Mouse (Mus musculus): Measurements from ENCODE around the gene Pphln1. TPM values are rescaled to one million over a fixed set of nuclear protein-coding genes. Genes with fewer than 3 reads are reported as not detected.

The Pphln1 gene
- total and polyA plus RNA-seq, 2 experiments from 2014 or later = 11.1 to 22.6 TPM

DNA sequence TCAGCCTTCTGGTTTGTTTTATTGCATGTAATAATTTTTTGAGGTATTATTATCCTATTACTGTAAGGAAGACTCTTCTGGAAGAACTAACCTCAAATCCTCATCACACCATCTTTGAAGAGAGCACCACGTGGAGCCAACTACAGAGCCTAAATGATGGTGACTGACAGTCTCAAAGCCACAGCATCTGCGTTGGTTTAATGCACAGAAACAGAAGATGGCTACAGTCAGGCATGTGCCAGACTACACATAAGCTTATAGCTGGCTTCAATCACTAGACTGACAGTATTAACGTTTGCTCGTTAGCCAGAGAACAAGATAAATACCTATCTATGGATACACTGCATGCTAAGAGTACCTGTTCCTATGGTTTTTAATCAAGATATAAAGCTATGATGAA, 138.0 kb downstream of the Pphln1 start:
- Histone ChIP-seq H3K36me3 (replicated peaks; ENCODE audit: control insufficient read depth, insufficient read depth, low read length) (no peaks in the 10 kb centered on the region), H3K9ac (replicated peaks; ENCODE audit: low read depth, low read length) (no peak overlapping the region), H3K4me2 (ENCODE audit: low read depth, low read length) (no peak overlapping the region), H3K27ac (ENCODE audit: low read depth) (no peak overlapping the region), H3K9me3 (replicated peaks; ENCODE audit: control insufficient read depth, low read length) (no peaks in the 10 kb centered on the region), H3K4me1 (ENCODE audit: control insufficient read depth, insufficient read depth) (peaks cover 32% of the 10 kb centered on the region), H3K4me3 (ENCODE audit: low read depth, low read length) (no peak overlapping the region), H3K27me3 (ENCODE audit: control insufficient read depth, insufficient read depth, low read length) (no peaks in the 10 kb centered on the region)
- ATAC-seq (ENCODE audit: insufficient read depth, low read depth) (no peak), DNase-seq (ENCODE audit: low spot score) (no peak)
- 60% methylated on average over 4 of the region's 4 CpGs for WGBS
- TF ChIP-seq EP300 (IDR thresholded peaks at IDR 0.05; ENCODE audit: low read depth) (no peak), CTCF (IDR thresholded peaks at IDR 0.05; ENCODE audit: low read depth) (no peak)

DNA sequence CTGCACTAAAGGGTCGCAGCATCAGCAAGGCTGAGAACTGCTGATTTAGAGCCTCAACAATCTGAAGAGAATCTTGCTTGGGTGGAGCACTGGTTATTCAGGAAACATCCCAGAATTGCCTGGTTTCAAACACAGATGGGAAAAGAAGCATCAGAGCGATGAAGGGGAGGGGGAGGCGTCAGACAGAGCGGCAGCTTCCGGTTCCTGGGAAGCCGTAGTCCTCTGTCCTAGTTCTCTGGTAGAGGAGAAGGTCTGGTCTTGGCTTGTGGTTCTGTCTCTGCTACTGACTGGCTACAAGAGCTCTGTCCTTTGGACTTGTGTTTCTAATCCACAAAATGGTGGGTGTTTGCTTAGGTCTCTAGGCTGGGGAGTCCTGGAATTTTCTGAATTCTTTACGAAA, 139.6 kb downstream of the Pphln1 start:
- peak; percentile 18; the same call in 1 of the 2 replicates for ATAC-seq (ENCODE audit: insufficient read depth, low read depth)
- peak overlapping the region; percentile 75 for H3K27ac ChIP-seq (ENCODE audit: low read depth)
- no peak for TF ChIP-seq CTCF (IDR thresholded peaks at IDR 0.05; ENCODE audit: low read depth)
- no peak for TF ChIP-seq EP300 (IDR thresholded peaks at IDR 0.05; ENCODE audit: low read depth)
- no peak overlapping the region for H3K4me3 ChIP-seq (ENCODE audit: low read depth, low read length)
- DNase-seq (ENCODE audit: low spot score) = no peak
- no peak overlapping the region for H3K4me2 ChIP-seq (ENCODE audit: low read depth, low read length)
- no peak overlapping the region for H3K9ac ChIP-seq (replicated peaks; ENCODE audit: low read depth, low read length)
- no peaks in the 10 kb centered on the region for H3K9me3 ChIP-seq (replicated peaks; ENCODE audit: control insufficient read depth, low read length)
- H3K4me1 ChIP-seq (ENCODE audit: control insufficient read depth, insufficient read depth) = peaks cover 27% of the 10 kb centered on the region
- no peaks in the 10 kb centered on the region for H3K36me3 ChIP-seq (replicated peaks; ENCODE audit: control insufficient read depth, insufficient read depth, low read length)
- 66% methylated on average over 7 of the region's 7 CpGs for WGBS
- H3K27me3 ChIP-seq (ENCODE audit: control insufficient read depth, insufficient read depth, low read length) = no peaks in the 10 kb centered on the region

DNA sequence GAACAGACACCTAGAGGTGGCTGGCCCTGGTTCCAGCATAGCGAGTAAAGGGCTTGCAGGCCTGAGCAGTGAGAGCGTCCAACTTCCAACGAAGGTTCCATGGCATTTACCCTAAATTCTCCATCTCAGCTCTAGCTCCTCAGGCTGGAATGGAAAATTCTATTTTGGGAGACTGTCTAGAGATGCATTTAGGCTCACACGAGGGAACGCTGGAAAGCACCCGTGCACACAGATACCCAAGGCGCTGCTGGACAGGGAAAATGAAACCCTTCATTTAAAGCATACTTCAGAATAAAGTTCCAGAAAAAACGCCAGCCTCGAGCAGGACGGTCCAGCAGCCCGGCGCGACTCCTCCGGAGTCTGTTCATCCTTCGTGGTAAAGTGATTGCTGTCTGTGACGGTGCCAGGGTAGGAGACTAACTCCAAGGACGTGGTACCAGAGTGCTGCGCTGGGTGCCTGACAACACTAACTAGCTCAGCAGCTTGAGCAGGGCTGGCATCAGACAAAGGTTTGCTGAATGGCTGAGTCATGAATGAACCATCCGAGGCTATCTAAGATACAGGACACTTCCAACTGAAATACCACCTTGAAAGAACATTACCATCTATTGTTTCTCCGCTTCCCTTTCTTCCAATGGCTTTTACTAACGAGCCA, 140.5 kb downstream of the Pphln1 start:
- Histone ChIP-seq H3K4me1 (ENCODE audit: control insufficient read depth, insufficient read depth) (peaks cover 27% of the 10 kb centered on the region), H3K4me2 (ENCODE audit: low read depth, low read length) (peak overlapping the region; percentile 46), H3K4me3 (ENCODE audit: low read depth, low read length) (peak overlapping the region; percentile 28; the same call in 1 of the 2 replicates), H3K27ac (ENCODE audit: low read depth) (peak overlapping the region; percentile 75), H3K36me3 (replicated peaks; ENCODE audit: control insufficient read depth, insufficient read depth, low read length) (no peaks in the 10 kb centered on the region), H3K9ac (replicated peaks; ENCODE audit: low read depth, low read length) (0 out of 2 replicates have a peak overlapping the region, but pooled peaks have one; percentile 32), H3K9me3 (replicated peaks; ENCODE audit: control insufficient read depth, low read length) (no peaks in the 10 kb centered on the region), H3K27me3 (ENCODE audit: control insufficient read depth, insufficient read depth, low read length) (no peaks in the 10 kb centered on the region)
- ATAC-seq (ENCODE audit: insufficient read depth, low read depth) = peak; percentile 49; the same call in 1 of the 2 replicates
- TF ChIP-seq CTCF (IDR thresholded peaks at IDR 0.05; ENCODE audit: low read depth) (no peak), EP300 (IDR thresholded peaks at IDR 0.05; ENCODE audit: low read depth) (no peak)
- peak; percentile 63 for DNase-seq (ENCODE audit: low spot score)
- 31% methylated on average over 21 of the region's 21 CpGs for WGBS

DNA sequence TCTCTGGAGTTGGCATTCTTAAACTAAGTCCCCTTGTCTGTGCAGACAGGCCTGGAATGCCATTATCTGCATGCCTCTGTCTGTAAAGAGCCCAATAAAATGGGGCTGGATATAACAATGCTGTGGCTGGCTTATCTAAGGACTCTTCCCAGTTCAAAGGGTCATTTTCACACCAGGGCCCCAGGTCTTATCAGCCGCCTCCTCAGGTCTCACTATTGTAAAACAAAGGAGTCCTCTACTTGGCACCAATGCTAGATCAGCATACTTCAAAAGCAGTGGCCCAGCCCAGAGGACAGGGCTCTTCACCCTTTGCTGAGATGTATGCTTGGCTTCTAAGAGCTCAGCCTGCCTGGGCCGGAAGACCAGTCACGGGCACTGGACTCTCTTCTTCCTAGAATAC, 141.3 kb downstream of the Pphln1 start:
- peak; percentile 48; the same call in 1 of the 2 replicates for ATAC-seq (ENCODE audit: insufficient read depth, low read depth)
- DNase-seq (ENCODE audit: low spot score) = peak; percentile 41

More for the DNA sequence above, 141.3 kb downstream of the Pphln1 start:
- H3K27me3 ChIP-seq (ENCODE audit: control insufficient read depth, insufficient read depth, low read length) = no peaks in the 10 kb centered on the region
- H3K4me2 ChIP-seq (ENCODE audit: low read depth, low read length) = peak overlapping the region; percentile 46
- peaks cover 27% of the 10 kb centered on the region for H3K4me1 ChIP-seq (ENCODE audit: control insufficient read depth, insufficient read depth)
- peak overlapping the region; percentile 82 for H3K27ac ChIP-seq (ENCODE audit: low read depth)
- no peaks in the 10 kb centered on the region for H3K9me3 ChIP-seq (replicated peaks; ENCODE audit: control insufficient read depth, low read length)
- no peak overlapping the region for H3K4me3 ChIP-seq (ENCODE audit: low read depth, low read length)
- WGBS = 32% methylated on average over 3 of the region's 3 CpGs
- TF ChIP-seq EP300 (IDR thresholded peaks at IDR 0.05; ENCODE audit: low read depth) = no peak
- TF ChIP-seq CTCF (IDR thresholded peaks at IDR 0.05; ENCODE audit: low read depth) = no peak
- H3K36me3 ChIP-seq (replicated peaks; ENCODE audit: control insufficient read depth, insufficient read depth, low read length) = no peaks in the 10 kb centered on the region
- H3K9ac ChIP-seq (replicated peaks; ENCODE audit: low read depth, low read length) = peak overlapping the region; percentile 23; the same call in 1 of the 2 replicates

Other genes starting within 250 kb of the Pphln1 start
- gene Gxylt1, start 123.2 kb upstream of the Pphln1 start, total RNA-seq (2014; rRNA removed; ENCODE audit: low replicate concordance) = 3.6 and 9.3 TPM in 2 replicates
- 3.1 and 3.3 TPM in 2 replicates for gene Gxylt1, start 123.2 kb upstream of the Pphln1 start, polyA plus RNA-seq (2015; fragmentation: Nextera tagmentation; extraction: Ambion mirVana)
- gene Yaf2, start 61.4 kb upstream of the Pphln1 start, total RNA-seq (2014; rRNA removed; ENCODE audit: low replicate concordance) = 46.0 and 47.1 TPM in 2 replicates
- gene Yaf2, start 61.4 kb upstream of the Pphln1 start, polyA plus RNA-seq (2015; fragmentation: Nextera tagmentation; extraction: Ambion mirVana) = 66.3 and 68.5 TPM in 2 replicates
- 17.8 and 24.6 TPM in 2 replicates for gene Zcrb1, start within 50 bp of the Pphln1 start, total RNA-seq (2014; rRNA removed; ENCODE audit: low replicate concordance)
- gene Zcrb1, start within 50 bp of the Pphln1 start, polyA plus RNA-seq (2015; fragmentation: Nextera tagmentation; extraction: Ambion mirVana) = 133 and 136 TPM in 2 replicates
- 24.2 and 30.0 TPM in 2 replicates for gene Prickle1, start 197.5 kb downstream of the Pphln1 start, total RNA-seq (2014; rRNA removed; ENCODE audit: low replicate concordance)
- gene Prickle1, start 197.5 kb downstream of the Pphln1 start, polyA plus RNA-seq (2015; fragmentation: Nextera tagmentation; extraction: Ambion mirVana) = 21.0 and 23.3 TPM in 2 replicates

All from heart, postnatal 0 days (tissue).